Mouse (Mus musculus) T-cell, adult 2 months (primary cell): ENCODE results near the gene Socs1.

Experiments used
- DNase-seq: peaks from one replicate; pipeline ENCODE4 v3.0.0; 2022; ENCODE audit warnings: low spot score

Socs1 gene

GRCm38 (mm10) chr16:10786782-10787547, 1.6 kb upstream of the Socs1 start:
- no peak for DNase-seq

GRCm38 (mm10) chr16:10786288-10786687, 952 bp upstream of the Socs1 start:
- peak; percentile 87 for DNase-seq

- peak; percentile 97 for DNase-seq
Measured at GRCm38 (mm10) chr16:10784793-10785370, 454 bp downstream of the Socs1 start.

- peak; percentile 63 for DNase-seq
Measured at GRCm38 (mm10) chr16:10783883-10784792, 1.2 kb downstream of the Socs1 start.

GRCm38 (mm10) chr16:10783451-10783850, 1.9 kb downstream of the Socs1 start:
- no peak for DNase-seq

GRCm38 (mm10) chr16:10783152-10783434, 2.2 kb downstream of the Socs1 start:
- peak; percentile 59 for DNase-seq

- no peak for DNase-seq
Measured at GRCm38 (mm10) chr16:10782377-10783151, 2.8 kb downstream of the Socs1 start.

GRCm38 (mm10) chr16:10781862-10782371, 3.4 kb downstream of the Socs1 start:
- peak; percentile 70 for DNase-seq

- DNase-seq: no peak
Measured at GRCm38 (mm10) chr16:10780631-10781120, 4.7 kb downstream of the Socs1 start.

- DNase-seq: no peak
Measured at GRCm38 (mm10) chr16:10777579-10778160, 7.7 kb downstream of the Socs1 start.

- DNase-seq: no peak
Measured at GRCm38 (mm10) chr16:10776322-10776721, 9.0 kb downstream of the Socs1 start.

- DNase-seq: no peak
Measured at GRCm38 (mm10) chr16:10774726-10775125, 10.6 kb downstream of the Socs1 start.

GRCm38 (mm10) chr16:10773543-10773942, 11.8 kb downstream of the Socs1 start:
- no peak for DNase-seq

- DNase-seq: peak; percentile 95
Measured at GRCm38 (mm10) chr16:10771769-10772510, 13.4 kb downstream of the Socs1 start.

GRCm38 (mm10) chr16:10770531-10771325, 14.6 kb downstream of the Socs1 start:
- peak; percentile 27 for DNase-seq

- DNase-seq: peak; percentile 68
Measured at GRCm38 (mm10) chr16:10769661-10770060, 15.7 kb downstream of the Socs1 start.

GRCm38 (mm10) chr16:10768821-10769220, 16.5 kb downstream of the Socs1 start:
- DNase-seq: no peak

GRCm38 (mm10) chr16:10767158-10767557, 18.2 kb downstream of the Socs1 start:
- DNase-seq: peak; percentile 79

GRCm38 (mm10) chr16:10764323-10764722, 21.0 kb downstream of the Socs1 start:
- no peak for DNase-seq
